Mouse (Mus musculus): Measurements from ENCODE around the gene Dhx40. TPM values are rescaled to one million over a fixed set of nuclear protein-coding genes. Genes with fewer than 3 reads are reported as not detected.

Gene Dhx40
- polyA plus RNA-seq, 1 experiment: 30.2 TPM

- no peaks in the 10 kb centered on the region for H3K27me3 ChIP-seq (ENCODE audit: control insufficient read depth, insufficient read depth, low read length)
- peak within 1 kb of the TSS; percentile 100 for H3K27ac ChIP-seq (ENCODE audit: control insufficient read depth, insufficient read depth, low read depth, low read length)
- peaks cover 2% of the 10 kb centered on the region for H3K4me1 ChIP-seq (ENCODE audit: control insufficient read depth, insufficient read depth, low read length)
- no peaks in the 10 kb centered on the region for H3K36me3 ChIP-seq (ENCODE audit: control insufficient read depth, insufficient read depth, low read length)
- 0 out of 2 replicates have a peak, but pooled peaks have one; percentile 13 for TF ChIP-seq CTCF (IDR thresholded peaks at IDR 0.05; ENCODE audit: control insufficient read depth, insufficient read depth, insufficient replicate concordance, low read depth, low read length)
- peak; percentile 98 for TF ChIP-seq POLR2A (IDR thresholded peaks at IDR 0.05; ENCODE audit: control insufficient read depth, low read depth, low read length)
- peak within 1 kb of the TSS; percentile 100 for H3K4me3 ChIP-seq (ENCODE audit: control insufficient read depth, low read depth, low read length)
These were observed 49.8 kb downstream of the Dhx40 start, which contains the start of gene Cltc for GRCm38 (mm10) chr11:86757480-86758371. Cltc (minus strand) TSS chr11:86757565.

- TF ChIP-seq CTCF (IDR thresholded peaks at IDR 0.05; ENCODE audit: control insufficient read depth, insufficient read depth, insufficient replicate concordance, low read depth, low read length) (no peak), POLR2A (IDR thresholded peaks at IDR 0.05; ENCODE audit: control insufficient read depth, low read depth, low read length) (no peak; the same call in 1 of the 2 replicates)
- H3K4me1 ChIP-seq (ENCODE audit: control insufficient read depth, insufficient read depth, low read length): peaks cover 2% of the 10 kb centered on the region
- no peaks in the 10 kb centered on the region for H3K27me3 ChIP-seq (ENCODE audit: control insufficient read depth, insufficient read depth, low read length)
- H3K27ac ChIP-seq (ENCODE audit: control insufficient read depth, insufficient read depth, low read depth, low read length): peak overlapping the region; percentile 100
- no peaks in the 10 kb centered on the region for H3K36me3 ChIP-seq (ENCODE audit: control insufficient read depth, insufficient read depth, low read length)
- peak overlapping the region; percentile 100 for H3K4me3 ChIP-seq (ENCODE audit: control insufficient read depth, low read depth, low read length)
These were observed 50.4 kb downstream of the Dhx40 start for GRCm38 (mm10) chr11:86757142-86757479.

- H3K27me3 ChIP-seq (ENCODE audit: control insufficient read depth, insufficient read depth, low read length): no peaks in the 10 kb centered on the region
- peaks cover 2% of the 10 kb centered on the region for H3K4me1 ChIP-seq (ENCODE audit: control insufficient read depth, insufficient read depth, low read length)
- TF ChIP-seq CTCF (IDR thresholded peaks at IDR 0.05; ENCODE audit: control insufficient read depth, insufficient read depth, insufficient replicate concordance, low read depth, low read length): no peak
- no peak for TF ChIP-seq POLR2A (IDR thresholded peaks at IDR 0.05; ENCODE audit: control insufficient read depth, low read depth, low read length)
- peak overlapping the region; percentile 100 for H3K27ac ChIP-seq (ENCODE audit: control insufficient read depth, insufficient read depth, low read depth, low read length)
- no peaks in the 10 kb centered on the region for H3K36me3 ChIP-seq (ENCODE audit: control insufficient read depth, insufficient read depth, low read length)
- peak overlapping the region; percentile 100 for H3K4me3 ChIP-seq (ENCODE audit: control insufficient read depth, low read depth, low read length)
These were observed 51.1 kb downstream of the Dhx40 start for GRCm38 (mm10) chr11:86756156-86757141.

DNA sequence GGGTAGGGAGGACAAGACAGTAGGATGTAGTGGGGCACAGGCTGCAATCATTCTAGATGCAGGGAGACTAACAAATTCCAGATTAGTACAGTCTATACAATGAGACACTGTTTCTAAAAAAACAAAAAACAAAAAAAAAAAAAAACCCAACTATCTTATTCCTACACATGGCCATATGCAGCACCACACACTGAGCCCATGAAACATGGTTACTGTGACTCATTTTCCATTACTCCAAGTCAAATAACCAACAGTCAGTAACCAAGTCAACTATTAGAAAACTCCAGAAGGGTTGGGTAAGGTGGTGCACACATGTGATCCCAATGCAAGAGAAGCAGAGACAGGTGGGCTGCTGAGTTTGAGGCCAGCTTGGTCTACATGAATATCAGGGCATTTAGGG lies 55.1 kb downstream of the Dhx40 start:
- no peaks in the 10 kb centered on the region for H3K36me3 ChIP-seq (ENCODE audit: control insufficient read depth, insufficient read depth, low read length)
- no peak overlapping the region for H3K27ac ChIP-seq (ENCODE audit: control insufficient read depth, insufficient read depth, low read depth, low read length)
- no peaks in the 10 kb centered on the region for H3K27me3 ChIP-seq (ENCODE audit: control insufficient read depth, insufficient read depth, low read length)
- TF ChIP-seq POLR2A (IDR thresholded peaks at IDR 0.05; ENCODE audit: control insufficient read depth, low read depth, low read length) (no peak), CTCF (IDR thresholded peaks at IDR 0.05; ENCODE audit: control insufficient read depth, insufficient read depth, insufficient replicate concordance, low read depth, low read length) (no peak)
- H3K4me1 ChIP-seq (ENCODE audit: control insufficient read depth, insufficient read depth, low read length): peaks cover 2% of the 10 kb centered on the region
- no peak overlapping the region for H3K4me3 ChIP-seq (ENCODE audit: control insufficient read depth, low read depth, low read length)

DNA sequence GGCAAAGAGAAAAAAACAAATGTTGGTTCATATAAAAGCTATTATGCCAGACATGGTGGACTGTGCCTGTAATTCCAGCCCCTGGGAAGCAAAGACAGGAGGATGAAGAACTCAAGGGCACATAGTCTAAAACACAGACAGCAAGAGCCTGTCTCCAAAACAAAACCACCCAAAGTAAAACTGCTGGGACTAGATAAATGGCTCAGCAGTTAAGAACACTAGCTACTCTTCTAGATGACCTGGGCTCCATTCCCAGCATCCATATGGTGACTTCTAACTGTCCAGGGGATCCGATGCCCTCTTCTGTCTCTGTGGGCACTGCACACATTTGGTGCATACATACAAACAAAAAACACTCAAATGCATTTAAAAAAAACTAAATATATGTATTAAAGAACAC lies 56.5 kb downstream of the Dhx40 start:
- Histone ChIP-seq H3K4me1 (ENCODE audit: control insufficient read depth, insufficient read depth, low read length) (peaks cover under 1% of the 10 kb centered on the region; the same call in 1 of the 2 replicates), H3K27ac (ENCODE audit: control insufficient read depth, insufficient read depth, low read depth, low read length) (0 out of 2 replicates have a peak overlapping the region, but pooled peaks have one; percentile 13), H3K4me3 (ENCODE audit: control insufficient read depth, low read depth, low read length) (no peak overlapping the region), H3K36me3 (ENCODE audit: control insufficient read depth, insufficient read depth, low read length) (no peaks in the 10 kb centered on the region), H3K27me3 (ENCODE audit: control insufficient read depth, insufficient read depth, low read length) (no peaks in the 10 kb centered on the region)
- TF ChIP-seq POLR2A (IDR thresholded peaks at IDR 0.05; ENCODE audit: control insufficient read depth, low read depth, low read length) (no peak), CTCF (IDR thresholded peaks at IDR 0.05; ENCODE audit: control insufficient read depth, insufficient read depth, insufficient replicate concordance, low read depth, low read length) (no peak)

DNA sequence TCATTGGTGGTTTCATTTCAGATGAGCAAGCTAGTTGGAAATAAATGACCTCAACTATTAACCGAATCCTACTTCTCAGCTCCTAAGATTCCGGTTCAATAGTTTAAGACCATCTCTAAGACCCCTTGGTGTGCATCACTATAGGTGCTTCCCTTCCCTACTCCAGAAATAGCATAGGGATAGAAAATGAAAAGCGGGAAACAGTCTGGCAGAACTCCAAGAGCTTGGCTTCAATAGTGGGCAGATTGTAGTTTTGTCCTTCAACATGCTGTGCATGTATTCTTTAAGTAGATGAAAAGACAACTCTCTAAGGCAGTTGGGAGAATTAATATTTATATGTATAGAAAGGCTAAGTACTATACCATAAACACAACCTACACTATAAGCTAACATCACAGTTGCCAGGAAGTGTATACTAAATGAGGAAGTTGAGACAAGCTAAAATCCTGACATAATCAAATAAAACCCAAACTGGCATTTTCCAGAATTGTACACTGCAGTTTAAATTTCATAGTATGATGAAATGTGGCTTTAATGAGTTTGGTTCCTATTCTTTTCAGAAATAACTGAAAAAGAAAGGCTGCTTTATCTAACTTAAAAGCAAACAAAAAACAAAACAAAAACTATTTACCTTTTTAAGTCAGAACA lies 57.6 kb downstream of the Dhx40 start:
- TF ChIP-seq POLR2A (IDR thresholded peaks at IDR 0.05; ENCODE audit: control insufficient read depth, low read depth, low read length): no peak
- TF ChIP-seq CTCF (IDR thresholded peaks at IDR 0.05; ENCODE audit: control insufficient read depth, insufficient read depth, insufficient replicate concordance, low read depth, low read length): no peak
- Histone ChIP-seq H3K4me1 (ENCODE audit: control insufficient read depth, insufficient read depth, low read length) (no peaks in the 10 kb centered on the region; the same call in 1 of the 2 replicates), H3K27me3 (ENCODE audit: control insufficient read depth, insufficient read depth, low read length) (no peaks in the 10 kb centered on the region), H3K4me3 (ENCODE audit: control insufficient read depth, low read depth, low read length) (no peak overlapping the region), H3K27ac (ENCODE audit: control insufficient read depth, insufficient read depth, low read depth, low read length) (no peak overlapping the region), H3K36me3 (ENCODE audit: control insufficient read depth, insufficient read depth, low read length) (no peaks in the 10 kb centered on the region)

Measured in testis, adult 2 months (tissue).